Mouse (Mus musculus) megakaryocyte, adult 5-6 weeks (primary cell): Measurements from ENCODE around the gene Treml4. TPM values are rescaled to one million over a fixed set of nuclear protein-coding genes. Genes with fewer than 3 reads are reported as not detected.

Experiments used
- total RNA-seq, 2 experiments: library from RNA; stranded (forward) in 1 of 2; stranded (reverse) in 1 of 2; fragments of 153-499, 151-499 nt in 1 of 2; fragments of 221-1000, 200-1000 nt in 1 of 2; gene quantifications; 2 replicates each; pipeline versions ENCODE4 v1.2.3 to v1.2.4; 2015 to 2017

The Treml4 gene
- total RNA-seq, 2 experiments from 2014 or later = 5.5 to 15.4 TPM

Other genes starting within 250 kb of the Treml4 start
- not detected in 2 replicates for gene 1700122O11Rik, start 226.0 kb upstream of the Treml4 start, total RNA-seq (2015)
- gene 1700122O11Rik, start 226.0 kb upstream of the Treml4 start, total RNA-seq (2017) = not detected in 2 replicates
- gene 1700067P10Rik, start 175.0 kb upstream of the Treml4 start, total RNA-seq (2015) = not detected in 2 replicates
- gene 1700067P10Rik, start 175.0 kb upstream of the Treml4 start, total RNA-seq (2017) = not detected in 2 replicates
- 9.9 and 12.1 TPM in 2 replicates for gene 9830107B12Rik, start 118.0 kb upstream of the Treml4 start, total RNA-seq (2015)
- gene 9830107B12Rik, start 118.0 kb upstream of the Treml4 start, total RNA-seq (2017) = 19.1 and 19.9 TPM in 2 replicates
- 43.0 and 46.9 TPM in 2 replicates for gene A530064D06Rik, start 97.0 kb upstream of the Treml4 start, total RNA-seq (2015)
- 58.8 and 60.9 TPM in 2 replicates for gene A530064D06Rik, start 97.0 kb upstream of the Treml4 start, total RNA-seq (2017)
- 5.4 and 6.6 TPM in 2 replicates for gene Trem1, start 31.5 kb upstream of the Treml4 start, total RNA-seq (2015)
- gene Trem1, start 31.5 kb upstream of the Treml4 start, total RNA-seq (2017) = 18.9 and 19.2 TPM in 2 replicates
- 77.8 and 87.0 TPM in 2 replicates for gene Trem3, start 16.5 kb upstream of the Treml4 start, total RNA-seq (2015)
- gene Trem3, start 16.5 kb upstream of the Treml4 start, total RNA-seq (2017) = 72.1 and 98.8 TPM in 2 replicates
- gene Treml2, start 35.2 kb downstream of the Treml4 start, total RNA-seq (2015) = 48.1 and 51.7 TPM in 2 replicates
- 45.3 and 52.1 TPM in 2 replicates for gene Treml2, start 35.2 kb downstream of the Treml4 start, total RNA-seq (2017)
- 68.9 and 78.4 TPM in 2 replicates for gene B430306N03Rik, start 51.8 kb downstream of the Treml4 start, total RNA-seq (2015)
- 34.0 and 39.6 TPM in 2 replicates for gene B430306N03Rik, start 51.8 kb downstream of the Treml4 start, total RNA-seq (2017)
- 50.6 and 58.3 TPM in 2 replicates for gene Trem2, start 82.1 kb downstream of the Treml4 start, total RNA-seq (2015)
- gene Trem2, start 82.1 kb downstream of the Treml4 start, total RNA-seq (2017) = 85.8 and 90.5 TPM in 2 replicates
- 0.29 and 0.39 TPM in 2 replicates for gene Treml1, start 95.6 kb downstream of the Treml4 start, total RNA-seq (2015)
- 0.40 TPM in 1 of 2 replicates, not detected in the other for gene Treml1, start 95.6 kb downstream of the Treml4 start, total RNA-seq (2017)
- gene Nfya, start 145.6 kb downstream of the Treml4 start, total RNA-seq (2015) = 83.3 and 85.2 TPM in 2 replicates
- gene Nfya, start 145.6 kb downstream of the Treml4 start, total RNA-seq (2017) = 32.8 and 47.1 TPM in 2 replicates
- 40.3 and 42.5 TPM in 2 replicates for gene Oard1, start 145.7 kb downstream of the Treml4 start, total RNA-seq (2015)
- gene Oard1, start 145.7 kb downstream of the Treml4 start, total RNA-seq (2017) = 52.8 and 53.3 TPM in 2 replicates
- gene Apobec2, start 168.6 kb downstream of the Treml4 start, total RNA-seq (2015) = 0.45 TPM in 1 of 2 replicates, not detected in the other
- gene Apobec2, start 168.6 kb downstream of the Treml4 start, total RNA-seq (2017) = 0.20 TPM in 1 of 2 replicates, not detected in the other
- 3.2 and 5.3 TPM in 2 replicates for gene Tspo2, start 187.2 kb downstream of the Treml4 start, total RNA-seq (2015)
- gene Tspo2, start 187.2 kb downstream of the Treml4 start, total RNA-seq (2017) = 4.4 and 14.3 TPM in 2 replicates
- 0.38 TPM in 1 of 2 replicates, not detected in the other for gene Unc5cl, start 190.6 kb downstream of the Treml4 start, total RNA-seq (2015)
- 0.37 and 0.40 TPM in 2 replicates for gene Unc5cl, start 190.6 kb downstream of the Treml4 start, total RNA-seq (2017)